Comparison of ENCODE assay signal across 8 mouse cellular contexts in genomic region chr10:80756967-80757366, GRCm38 (mm10). TPM values are rescaled to one million over a fixed set of nuclear protein-coding genes. Genes with fewer than 3 reads are reported as not detected.
DNase-seq lines count a peak whose midpoint lies in the region; ATAC-seq and TF ChIP-seq lines count a peak whose summit lies in the region.

No protein-coding gene starts in this region.

- no peaks in the 10 kb centered on the region for H3K9me3 ChIP-seq in midbrain, postnatal 0 days (ENCODE audit: low read length)

- H3K9ac ChIP-seq in midbrain, postnatal 0 days (replicated peaks; ENCODE audit: low read length, poor library complexity, severe bottlenecking): no peak overlapping the region; the same call in 1 of the 2 replicates

- H3K36me3 ChIP-seq in midbrain, postnatal 0 days (ENCODE audit: insufficient read depth, low read length): no peaks in the 10 kb centered on the region

- WGBS in midbrain, postnatal 0 days: 58% methylated on average over 4 of the region's 4 CpGs

- TF ChIP-seq CTCF in midbrain, postnatal 0 days (IDR thresholded peaks at IDR 0.05): no peak

- H3K4me2 ChIP-seq in midbrain, postnatal 0 days (ENCODE audit: low read depth, low read length, poor library complexity, severe bottlenecking): peak overlapping the region; percentile 94

- no peak for ATAC-seq in midbrain, postnatal 0 days (ENCODE audit: low FRiP score)

- peak overlapping the region; percentile 8; the same call in 1 of the 2 replicates for H3K4me3 ChIP-seq in midbrain, postnatal 0 days (ENCODE audit: low read depth, low read length)

- H3K4me1 ChIP-seq in midbrain, postnatal 0 days (ENCODE audit: insufficient read depth, low read length): peaks cover 22% of the 10 kb centered on the region

- DNase-seq in frontal cortex, adult 2 months (ENCODE audit: extremely low spot score in 1 of 2, low spot score in 1 of 2): peak; percentile 63 to 65
- DNase-seq in frontal cortex, postnatal 25 days (ENCODE audit: low spot score in 2 of 2): no peak
- DNase-seq in right cerebral cortex, adult 2 months (ENCODE audit: low spot score in 2 of 2): peak; percentile 67 to 71
- DNase-seq in right cerebral cortex, postnatal 14 days: no peak
- peak; percentile 43 for DNase-seq in induced T-regulatory cell, adult 2 months (ENCODE audit: low read depth)
- DNase-seq in midbrain, postnatal 0 days (ENCODE audit: low spot score): no peak
- DNase-seq in layer of hippocampus, postnatal 10 days (ENCODE audit: low spot score in 2 of 2): no peak
- no peak for DNase-seq in ovary, adult 18-20 months (ENCODE audit: low spot score)

- no peak overlapping the region for H3K27ac ChIP-seq in midbrain, postnatal 0 days (ENCODE audit: low read depth, low read length)

- no peaks in the 10 kb centered on the region for H3K27me3 ChIP-seq in midbrain, postnatal 0 days (ENCODE audit: insufficient read depth, low read length)

RNA-seq across cellular contexts. Expression of gene Dot1l, which starts 2.0 kb away (rescaled TPM):
- polyA plus RNA-seq in frontal cortex, adult 2 months (2012; rRNA removed): 74.8 and 79.5 TPM in 2 replicates
- 23.8 and 34.4 TPM in 2 replicates for total RNA-seq in midbrain, postnatal 0 days (2014; rRNA removed)
- 9.9 and 13.4 TPM in 2 replicates for polyA plus RNA-seq in midbrain, postnatal 0 days (2015; fragmentation: Nextera tagmentation; extraction: Ambion mirVana)
- total RNA-seq in layer of hippocampus, postnatal 10 days (2021): 10 to 100 TPM; 61.0 to 67.4 TPM

RNA-seq across cellular contexts. Expression of gene Ap3d1, which starts 14.9 kb away (rescaled TPM):
- 161 and 170 TPM in 2 replicates for polyA plus RNA-seq in frontal cortex, adult 2 months (2012; rRNA removed)
- total RNA-seq in midbrain, postnatal 0 days (2014; rRNA removed): 182 and 183 TPM in 2 replicates
- polyA plus RNA-seq in midbrain, postnatal 0 days (2015; fragmentation: Nextera tagmentation; extraction: Ambion mirVana): 95.4 and 105 TPM in 2 replicates
- total RNA-seq in layer of hippocampus, postnatal 10 days (2021): 100 to 1,000 TPM; 135 to 139 TPM

RNA-seq across cellular contexts. Expression of gene Sf3a2, which starts 41.0 kb away (rescaled TPM):
- polyA plus RNA-seq in frontal cortex, adult 2 months (2012; rRNA removed): 42.2 and 50.7 TPM in 2 replicates
- 18.3 and 34.2 TPM in 2 replicates for total RNA-seq in midbrain, postnatal 0 days (2014; rRNA removed)
- 61.5 and 64.3 TPM in 2 replicates for polyA plus RNA-seq in midbrain, postnatal 0 days (2015; fragmentation: Nextera tagmentation; extraction: Ambion mirVana)
- 10 to 100 TPM; 42.9 to 45.3 TPM for total RNA-seq in layer of hippocampus, postnatal 10 days (2021)

RNA-seq across cellular contexts. Expression of gene Plekhj1, which starts 41.5 kb away (rescaled TPM):
- 65.6 and 65.9 TPM in 2 replicates for polyA plus RNA-seq in frontal cortex, adult 2 months (2012; rRNA removed)
- 68.0 and 88.1 TPM in 2 replicates for total RNA-seq in midbrain, postnatal 0 days (2014; rRNA removed)
- polyA plus RNA-seq in midbrain, postnatal 0 days (2015; fragmentation: Nextera tagmentation; extraction: Ambion mirVana): 94.1 and 103 TPM in 2 replicates
- total RNA-seq in layer of hippocampus, postnatal 10 days (2021): 10 to 100 TPM; 61.9 to 72.8 TPM

RNA-seq across cellular contexts. Expression of gene Amh, which starts 48.1 kb away (rescaled TPM):
- polyA plus RNA-seq in frontal cortex, adult 2 months (2012; rRNA removed): 2.6 and 3.8 TPM in 2 replicates
- total RNA-seq in midbrain, postnatal 0 days (2014; rRNA removed): 0.82 and 2.9 TPM in 2 replicates
- not detected in 2 replicates for polyA plus RNA-seq in midbrain, postnatal 0 days (2015; fragmentation: Nextera tagmentation; extraction: Ambion mirVana)
- 1 to 10 TPM; 2.1 to 2.5 TPM for total RNA-seq in layer of hippocampus, postnatal 10 days (2021)

Comparison
In these comparisons a context has a peak if more than half of its experiments do, and no peak if none do; other contexts are left out.
1. DNase-seq: peak in frontal cortex, adult 2 months (2 of 2), right cerebral cortex, adult 2 months (2 of 2) and induced T-regulatory cell, adult 2 months (single experiment); none in frontal cortex, postnatal 25 days (0 of 2), right cerebral cortex, postnatal 14 days (single experiment), midbrain, postnatal 0 days (single experiment), layer of hippocampus, postnatal 10 days (0 of 2) and ovary, adult 18-20 months (single experiment).